Mouse (Mus musculus): ENCODE measurements around the gene Itsn2.
A peak's percentile ranks its signal among the peaks of the same experiment; 100 is the strongest.
"Not testable (repeated sequence)": the region's sequence is repeated elsewhere in the genome, so short reads cannot be mapped to it uniquely, and the experiment has no call there.

The Itsn2 gene

DNA sequence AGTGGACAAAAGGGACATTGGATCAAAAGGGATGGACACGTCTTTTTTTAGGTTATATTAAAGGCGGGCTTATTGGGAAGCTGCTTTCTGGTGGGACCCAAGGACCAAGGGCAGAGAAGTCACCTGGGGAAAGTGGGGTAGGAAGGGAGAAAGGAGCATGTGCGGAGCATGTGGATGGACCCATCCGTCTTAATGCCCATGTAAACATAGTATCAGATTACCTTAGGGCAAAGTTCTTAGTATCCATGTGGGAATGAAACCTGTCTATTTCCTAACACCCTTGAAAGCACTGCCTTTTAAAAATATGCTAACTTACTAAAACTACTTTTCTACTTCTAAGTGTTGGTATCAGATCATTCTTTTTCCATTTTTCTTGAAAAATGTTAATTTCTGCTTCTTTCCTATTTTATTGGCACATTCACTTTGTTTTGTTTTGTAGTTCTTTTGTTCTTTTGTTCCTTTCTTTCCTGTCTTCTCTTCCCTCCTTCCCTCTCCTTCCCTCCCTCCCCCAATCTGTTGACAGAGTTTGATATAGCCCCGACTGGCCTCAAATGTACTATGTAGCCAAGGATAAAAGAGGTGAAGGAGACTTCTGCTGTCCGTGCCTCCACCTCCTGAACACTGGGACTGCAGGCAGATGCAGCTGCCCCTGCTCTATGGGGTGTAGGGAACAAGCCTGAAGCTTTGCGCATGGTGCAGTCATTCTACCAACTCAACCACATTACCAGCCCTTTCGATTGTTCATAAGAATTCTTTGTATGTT is 6.4 kb downstream of the Itsn2 start:
- DNase-seq (ENCODE audit: low read depth), result no peak

GRCm38 (mm10) chr12:4599713-4600112 is 7.3 kb downstream of the Itsn2 start:
- no peak for DNase-seq (ENCODE audit: low read depth)

DNA sequence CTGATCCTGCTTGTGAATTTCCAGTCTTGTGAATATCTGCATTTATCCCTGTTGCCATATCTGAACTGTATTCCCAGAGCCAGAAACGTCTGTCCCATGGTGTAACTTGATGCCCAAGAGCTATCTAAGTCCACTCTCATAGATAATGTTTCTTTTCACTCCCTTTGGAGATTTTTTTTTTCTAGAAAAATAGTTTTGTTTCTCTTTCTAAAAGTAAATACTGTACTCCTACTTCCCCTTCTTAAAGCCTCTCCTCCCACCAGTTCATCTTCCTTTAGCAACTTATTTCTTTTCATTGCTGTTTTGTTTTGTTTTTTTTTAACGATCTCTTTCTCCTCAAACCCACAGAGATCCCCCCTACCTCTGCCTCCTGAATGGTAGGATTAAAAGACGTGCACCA is 14.2 kb downstream of the Itsn2 start:
- no peak for DNase-seq (ENCODE audit: low read depth)

DNA sequence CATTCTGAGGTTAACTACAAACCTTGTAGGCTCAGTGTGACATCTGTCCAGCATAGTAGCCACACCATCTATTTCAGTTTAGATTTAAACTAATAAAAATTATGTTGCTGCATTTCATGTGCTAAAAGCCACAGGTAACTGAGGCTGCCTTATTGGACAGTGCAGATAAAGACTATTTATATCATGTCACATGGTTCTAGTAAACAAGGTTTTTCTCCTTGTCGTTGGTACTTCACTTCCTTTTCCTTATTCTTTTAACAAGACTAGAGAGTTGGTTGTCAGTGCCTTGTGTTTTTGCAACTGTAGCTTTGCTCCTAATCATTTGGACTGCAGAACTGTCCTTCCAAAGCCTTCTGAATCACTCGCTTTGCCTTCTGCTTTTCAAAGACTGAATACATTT is 22.3 kb downstream of the Itsn2 start:
- no peak for DNase-seq (ENCODE audit: low read depth)

DNA sequence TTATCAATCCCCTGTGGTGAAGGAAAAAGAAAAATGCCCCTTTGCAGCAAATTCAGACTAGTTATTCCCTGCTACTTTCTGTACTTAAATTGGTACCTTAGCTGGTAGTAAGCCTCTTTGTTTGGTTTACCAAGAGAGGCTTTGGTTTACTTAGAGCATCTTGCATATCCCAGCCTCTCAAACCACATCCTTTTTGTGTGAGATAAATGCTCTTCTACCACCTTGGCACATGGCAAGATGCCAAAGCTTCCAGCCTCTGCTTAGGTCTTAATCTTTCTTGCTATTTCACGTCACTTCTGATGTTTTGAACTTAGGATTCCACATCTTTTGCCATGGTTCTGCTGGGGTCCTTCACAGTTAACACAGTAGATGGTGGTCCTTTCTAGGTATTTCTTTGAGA is 31.8 kb downstream of the Itsn2 start:
- DNase-seq (ENCODE audit: low read depth), result peak; percentile 75

GRCm38 (mm10) chr12:4632957-4633356 is 40.5 kb downstream of the Itsn2 start:
- no peak for DNase-seq (ENCODE audit: low read depth)

DNA sequence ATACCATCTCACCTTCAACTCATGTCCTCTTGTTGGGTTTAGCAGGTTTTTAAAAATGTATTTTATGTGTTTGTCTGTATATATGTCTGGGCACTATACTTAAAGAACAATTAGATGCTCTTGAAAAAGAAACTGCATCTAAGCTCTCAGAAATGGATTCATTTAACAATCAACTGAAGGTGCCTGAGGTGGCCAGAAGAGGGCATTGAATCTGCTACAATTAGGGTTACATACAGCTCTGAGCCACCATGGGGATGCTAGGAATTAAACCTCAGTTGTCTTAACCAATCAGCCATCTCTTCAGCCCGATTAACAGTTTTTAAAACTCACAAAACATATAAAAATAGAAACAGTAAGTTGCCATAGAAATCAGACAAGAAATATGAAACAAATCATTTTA is 46.0 kb downstream of the Itsn2 start:
- peak; percentile 22 for DNase-seq (ENCODE audit: low read depth)

DNA sequence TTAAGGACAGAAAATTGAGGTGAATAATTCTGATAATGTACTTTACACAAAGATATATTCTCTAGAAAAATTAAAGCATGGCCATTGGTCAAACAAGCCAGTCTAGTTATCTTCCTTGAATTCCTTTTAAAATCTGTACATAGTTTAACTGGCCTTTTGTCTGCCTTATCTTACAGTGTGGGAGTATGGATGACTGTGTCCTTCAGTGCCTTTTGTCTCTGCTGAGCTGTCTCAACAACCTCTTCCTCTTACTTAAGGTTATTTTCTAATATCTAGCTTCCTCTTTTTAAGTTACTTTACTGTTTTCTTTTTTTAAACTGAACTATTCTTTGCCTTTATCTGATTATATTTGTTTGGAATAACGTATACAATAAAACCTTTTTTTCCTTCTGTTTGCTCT is 48.3 kb downstream of the Itsn2 start:
- no peak for DNase-seq (ENCODE audit: low read depth)

- DNase-seq (ENCODE audit: low read depth), result no peak
These were observed 64.4 kb downstream of the Itsn2 start for GRCm38 (mm10) chr12:4656813-4657212.

GRCm38 (mm10) chr12:4664929-4665674 is 72.7 kb downstream of the Itsn2 start:
- DNase-seq (ENCODE audit: low read depth), result peak; percentile 33

DNA sequence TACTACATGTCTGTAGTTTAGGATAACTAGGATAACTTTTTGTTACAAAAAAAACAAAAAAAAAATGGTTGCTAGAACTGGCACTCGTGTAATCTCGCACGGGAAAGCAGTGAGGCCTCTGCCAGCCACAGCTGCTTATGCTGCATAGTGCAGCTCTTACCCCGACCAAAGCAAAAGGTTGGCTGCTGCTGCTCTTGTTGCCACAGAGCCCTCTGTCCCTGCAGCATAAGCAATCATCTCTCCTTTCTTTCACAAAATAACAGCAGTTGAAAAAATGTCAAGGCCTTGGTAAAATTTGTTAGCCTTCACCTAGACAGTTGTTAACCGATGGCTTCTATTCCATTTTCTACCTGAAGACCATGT is 73.2 kb downstream of the Itsn2 start:
- DNase-seq (ENCODE audit: low read depth), result no peak

- DNase-seq (ENCODE audit: low read depth), result no peak
These were observed 83.9 kb downstream of the Itsn2 start for GRCm38 (mm10) chr12:4676336-4676735.

DNA sequence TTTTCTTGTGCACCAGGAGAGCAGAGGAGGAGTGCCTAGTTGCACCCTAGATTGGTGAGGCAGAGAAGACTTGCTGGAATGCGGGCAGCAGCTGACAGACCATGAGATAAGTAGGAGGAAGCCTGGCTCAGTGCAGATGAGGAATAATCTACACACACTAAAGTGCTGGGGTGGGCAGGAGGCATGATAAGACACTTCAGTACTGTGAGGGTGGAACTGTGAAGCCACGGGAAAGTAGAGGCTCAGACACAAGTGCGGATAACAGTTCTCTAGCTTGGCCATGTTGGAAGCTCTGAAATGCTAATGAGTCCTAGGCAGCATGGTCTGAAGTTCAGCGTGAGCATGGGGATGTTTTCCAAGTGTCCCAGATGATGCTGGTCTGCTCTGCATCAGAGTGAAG is 87.5 kb downstream of the Itsn2 start:
- DNase-seq (ENCODE audit: low read depth), result no peak

GRCm38 (mm10) chr12:4685441-4685840 is 93.0 kb downstream of the Itsn2 start:
- DNase-seq (ENCODE audit: low read depth), result no peak

GRCm38 (mm10) chr12:4688386-4688785 is 95.9 kb downstream of the Itsn2 start:
- no peak for DNase-seq (ENCODE audit: low read depth)

DNA sequence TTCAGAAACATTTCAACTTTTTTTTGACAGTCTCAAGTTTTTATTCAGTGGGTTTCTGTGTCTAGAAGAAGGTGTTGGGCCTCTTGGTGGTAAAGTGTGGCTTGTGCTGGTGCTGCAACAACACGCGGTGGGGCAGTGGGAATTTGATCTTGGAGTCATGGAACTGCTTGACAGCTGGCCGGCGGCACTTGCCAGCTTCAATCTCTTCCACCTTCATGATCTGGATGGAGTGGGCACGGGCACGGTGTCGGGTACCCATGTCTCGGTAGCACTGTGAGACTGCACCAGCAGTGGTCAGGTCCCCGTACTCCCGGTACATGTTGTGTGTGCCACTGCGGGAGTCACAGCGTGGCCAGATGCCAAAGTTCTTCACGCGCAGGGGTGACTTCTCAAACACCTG is 96.9 kb downstream of the Itsn2 start:
- no peak for DNase-seq (ENCODE audit: low read depth)

GRCm38 (mm10) chr12:4691193-4691592 is 98.8 kb downstream of the Itsn2 start:
- DNase-seq (ENCODE audit: low read depth), result no peak

DNA sequence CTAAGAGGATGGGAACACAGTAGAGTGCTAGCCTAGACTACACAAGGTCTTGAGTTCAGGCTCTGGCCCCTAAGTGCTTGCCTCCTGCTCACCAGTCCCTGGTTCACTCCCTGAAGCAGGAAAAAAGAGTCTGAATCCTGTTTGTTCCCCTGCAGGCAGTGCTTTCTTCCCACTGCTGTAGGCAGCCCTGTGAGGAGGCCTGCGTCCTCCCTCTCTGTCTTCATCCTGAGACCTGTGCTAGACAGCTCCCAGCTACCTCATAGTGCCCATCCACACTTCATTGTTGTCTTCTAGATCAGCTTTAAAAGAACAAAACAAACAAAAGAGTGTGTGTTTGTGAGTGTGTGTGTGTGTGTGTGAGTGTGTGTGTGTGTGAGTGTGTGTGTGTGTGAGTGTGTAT is 102.1 kb downstream of the Itsn2 start:
- no peak for DNase-seq (ENCODE audit: low read depth)

DNA sequence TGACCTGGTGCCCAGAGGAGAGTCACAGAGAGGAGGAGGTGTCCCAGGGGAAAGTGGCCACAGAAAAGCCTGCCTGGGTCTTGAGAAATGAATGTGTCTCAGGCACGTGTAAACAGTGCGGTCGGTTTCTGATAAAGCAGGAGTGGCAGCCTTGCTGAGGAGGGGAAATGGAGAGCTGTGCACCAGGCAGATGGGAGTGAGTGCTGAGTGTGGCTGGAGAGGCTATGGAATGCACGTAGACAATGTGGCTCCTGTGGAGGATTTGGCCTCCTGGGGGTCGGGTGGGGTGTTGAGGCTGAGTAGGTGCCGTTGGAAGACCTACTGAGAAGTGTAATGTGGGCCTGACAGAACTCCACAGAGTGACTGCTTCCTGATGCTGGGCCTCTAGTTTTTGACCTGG is 113.2 kb downstream of the Itsn2 start:
- DNase-seq (ENCODE audit: low read depth), result not testable (repeated sequence)

- DNase-seq (ENCODE audit: low read depth), result no peak
These were observed 113.7 kb downstream of the Itsn2 start for GRCm38 (mm10) chr12:4706175-4706574.

DNA sequence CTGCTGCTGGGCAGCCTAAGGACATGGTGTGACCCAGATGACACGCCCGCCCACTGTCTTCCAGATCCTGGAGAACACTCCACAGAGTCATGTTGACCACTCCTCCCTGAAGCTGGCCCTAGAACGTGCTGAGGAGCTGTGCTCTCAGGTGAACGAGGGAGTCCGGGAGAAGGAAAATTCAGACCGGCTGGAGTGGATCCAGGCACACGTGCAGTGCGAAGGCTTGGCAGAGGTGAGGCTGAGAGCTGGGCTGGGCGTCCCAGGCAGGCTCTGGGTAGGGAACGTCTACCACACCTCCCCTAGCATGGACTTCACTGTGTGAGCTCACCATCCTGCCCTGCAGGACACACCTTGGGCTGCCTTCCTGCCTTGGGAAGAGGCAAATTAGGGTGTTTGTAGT is 114.5 kb downstream of the Itsn2 start:
- DNase-seq (ENCODE audit: low read depth), result no peak

DNA sequence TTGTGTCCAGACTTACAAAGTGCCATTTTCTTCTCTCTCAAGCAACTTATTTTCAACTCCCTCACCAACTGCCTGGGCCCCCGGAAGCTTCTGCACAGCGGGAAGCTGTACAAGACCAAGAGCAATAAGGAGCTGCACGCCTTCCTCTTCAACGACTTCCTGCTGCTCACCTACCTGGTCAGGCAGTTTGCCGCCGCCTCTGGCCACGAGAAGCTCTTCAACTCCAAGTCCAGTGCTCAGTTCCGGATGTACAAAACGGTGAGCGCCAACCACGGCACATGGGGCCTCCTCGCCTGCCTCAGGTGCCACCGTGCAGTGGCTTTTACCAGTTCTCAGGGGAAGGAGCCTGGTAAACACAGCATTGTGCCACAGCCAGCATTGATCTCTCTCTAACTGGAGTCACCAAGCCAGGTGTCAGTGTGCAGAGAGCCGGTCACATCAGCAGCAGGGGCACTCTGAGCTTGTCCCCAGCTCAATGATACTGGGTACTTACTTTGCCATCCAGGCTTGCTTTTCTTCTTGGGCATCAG is 115.1 kb downstream of the Itsn2 start:
- no peak for DNase-seq (ENCODE audit: low read depth)

GRCm38 (mm10) chr12:4708296-4708695 is 115.9 kb downstream of the Itsn2 start:
- no peak for DNase-seq (ENCODE audit: low read depth)
